In the genomic region with DNA sequence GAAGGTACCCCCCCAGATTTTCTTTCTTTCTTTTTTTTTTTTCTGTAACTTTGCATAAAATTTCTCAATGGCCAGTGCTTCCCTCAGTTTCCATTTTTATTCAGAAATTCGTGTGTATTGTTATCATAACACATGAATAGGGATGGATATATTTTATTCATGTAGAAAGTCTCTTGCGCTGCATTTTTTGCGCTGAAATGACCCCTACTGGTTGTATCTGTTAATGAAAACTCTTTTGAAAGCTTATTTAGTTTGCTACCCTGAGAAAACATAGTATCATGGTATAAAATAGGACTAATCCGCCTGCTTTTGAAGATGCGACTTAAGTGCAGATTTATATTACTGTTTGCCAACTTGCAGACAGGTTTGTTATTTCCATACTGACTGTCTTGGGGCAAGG, we compare ENCODE assay signal across 11 mouse cellular contexts. TPM values are rescaled to one million over a fixed set of nuclear protein-coding genes. Genes with fewer than 3 reads are reported as not detected.
DNase-seq lines count a peak whose midpoint lies in the region; ATAC-seq and TF ChIP-seq lines count a peak whose summit lies in the region.
"Had no signal": no experiment of that assay in that cellular context is flagged by ENCODE, and none has a peak within 500 bp of the region (broad histone marks: within the 10 kb centered on the region; RNA-seq: fewer than 3 reads in every experiment).

No protein-coding gene starts in this region.

- H3K4me3 ChIP-seq in left cerebral cortex, adult 2 months = no peak overlapping the region
- H3K4me3 ChIP-seq in forebrain, postnatal 0 days (ENCODE audit: low read depth, low read length) = peak overlapping the region; percentile 79
- H3K4me3 ChIP-seq in neural tube, embryonic 13.5 days = peak overlapping the region; percentile 92
- H3K4me3 ChIP-seq: megakaryocyte, embryonic 14.5 days had no signal

- 0 out of 2 replicates have a peak overlapping the region, but pooled peaks have one; percentile 22 for H3K9ac ChIP-seq in forebrain, postnatal 0 days
- H3K9ac ChIP-seq in neural tube, embryonic 13.5 days = peak overlapping the region; percentile 91

- no peaks in the 10 kb centered on the region for H3K9me3 ChIP-seq in forebrain, postnatal 0 days (ENCODE audit: low read length)
- no peaks in the 10 kb centered on the region for H3K9me3 ChIP-seq in neural tube, embryonic 13.5 days
- H3K9me3 ChIP-seq: megakaryocyte, embryonic 14.5 days had no signal

- peak; percentile 18 to 26 for DNase-seq in cerebellum, postnatal 14 days
- DNase-seq in cerebellum, postnatal 4 days (ENCODE audit: low spot score in 2 of 2) = no peak
- DNase-seq in left cerebral cortex, adult 2 months (ENCODE audit: extremely low spot score in 1 of 2, low spot score in 2 of 2) = no peak
- DNase-seq in left cerebral cortex, adult 8-10 months (ENCODE audit: low spot score in 2 of 2) = no peak
- peak; percentile 75 for DNase-seq in forebrain, postnatal 0 days
- DNase-seq in ovary, postnatal 36 days (ENCODE audit: low spot score) = no peak
- DNase-seq: cerebellum, postnatal 36 days; right cerebral cortex, postnatal 4 days had no signal

- 31% methylated on average over 5 of the region's 5 CpGs for whole genome bisulfite sequencing in forebrain, postnatal 0 days
- WGBS in neural tube, embryonic 13.5 days = 55% methylated on average over 5 of the region's 5 CpGs

- intact Hi-C loops in left cerebral cortex, adult 2 months (cut with DNase I) = loop anchor here (5.0 kb wide), 1 partner anchor 399 kb away; no protein-coding TSS in a partner anchor

- peak overlapping the region; percentile 94 for H3K4me2 ChIP-seq in forebrain, postnatal 0 days (ENCODE audit: low read depth)
- peak overlapping the region; percentile 95 for H3K4me2 ChIP-seq in neural tube, embryonic 13.5 days

- H3K27ac ChIP-seq in left cerebral cortex, adult 2 months = no peak overlapping the region
- H3K27ac ChIP-seq in forebrain, postnatal 0 days (ENCODE audit: low read depth, low read length) = no peak overlapping the region
- no peak overlapping the region for H3K27ac ChIP-seq in neural tube, embryonic 13.5 days (replicated peaks)

- H3K27me3 ChIP-seq in forebrain, postnatal 0 days (ENCODE audit: insufficient read depth, low read length) = no peaks in the 10 kb centered on the region
- no peaks in the 10 kb centered on the region for H3K27me3 ChIP-seq in neural tube, embryonic 13.5 days

- H3K4me1 ChIP-seq in forebrain, postnatal 0 days (ENCODE audit: insufficient read depth) = peaks cover 17% of the 10 kb centered on the region; the same call in 1 of the 2 replicates
- H3K4me1 ChIP-seq in neural tube, embryonic 13.5 days (replicated peaks) = peaks cover 81% of the 10 kb centered on the region

- no peaks in the 10 kb centered on the region for H3K36me3 ChIP-seq in forebrain, postnatal 0 days (ENCODE audit: insufficient read depth)
- no peaks in the 10 kb centered on the region for H3K36me3 ChIP-seq in neural tube, embryonic 13.5 days

- no peak for ATAC-seq in forebrain, postnatal 0 days
- no peak for ATAC-seq in neural tube, embryonic 13.5 days (ENCODE audit: low read depth)
- ATAC-seq in megakaryocyte, adult 5-6 weeks (ENCODE audit: poor library complexity, severe bottlenecking) = no peak

- peak; percentile 63 for TF ChIP-seq CTCF in left cerebral cortex, adult 2 months (IDR thresholded peaks at IDR 0.05)
- peak; percentile 69 for TF ChIP-seq CTCF in forebrain, postnatal 0 days (IDR thresholded peaks at IDR 0.05; ENCODE audit: low read depth)

RNA-seq across cellular contexts. Expression of a gene that starts 3.4 kb away (rescaled TPM):
- 10 to 100 TPM; 83.3 to 93.1 TPM for total RNA-seq in left cerebral cortex, adult 2 months (2021)
- 10 to 100 TPM; 84.5 to 97.9 (median 87.0) TPM for total RNA-seq in left cerebral cortex, adult 8-10 months (2022)
- 55.9 and 88.9 TPM in 2 replicates for total RNA-seq in forebrain, postnatal 0 days (2014; rRNA removed)
- 7.1 and 14.1 TPM in 2 replicates for polyA plus RNA-seq in forebrain, postnatal 0 days (2015; fragmentation: Nextera tagmentation; extraction: Ambion mirVana)
- polyA plus RNA-seq in neural tube, embryonic 13.5 days (2015; fragmentation: Nextera tagmentation; extraction: Ambion mirVana) = 12.4 and 13.1 TPM in 2 replicates
- total RNA-seq in megakaryocyte, adult 5-6 weeks (2015) = 0.27 and 1.2 TPM in 2 replicates
- 0.73 and 2.0 TPM in 2 replicates for total RNA-seq in megakaryocyte, adult 5-6 weeks (2017)

Comparison
In these comparisons a context has a peak if more than half of its experiments do, and no peak if none do; other contexts are left out.
1. DNase-seq: peak in cerebellum, postnatal 14 days (2 of 2) and forebrain, postnatal 0 days (single experiment); none in cerebellum, postnatal 4 days (0 of 2), left cerebral cortex, adult 2 months (0 of 2), left cerebral cortex, adult 8-10 months (0 of 2) and ovary, postnatal 36 days (single experiment).
2. RNA of a gene that starts 3.4 kb away (total RNA-seq): 83.3 to 93.1 TPM in left cerebral cortex, adult 2 months, 55.9 to 88.9 TPM in forebrain, postnatal 0 days and 84.5 to 97.9 TPM in left cerebral cortex, adult 8-10 months; 0.27 to 2.0 TPM in megakaryocyte, adult 5-6 weeks; every median in the first group is over 10 times any median in the second.